Mouse (Mus musculus): ENCODE results near the gene Olfr502. TPM values are rescaled to one million over a fixed set of nuclear protein-coding genes. Genes with fewer than 3 reads are reported as not detected.
"Not testable (repeated sequence)": the region's sequence is repeated elsewhere in the genome, so short reads cannot be mapped to it uniquely, and the experiment has no call there.

The Olfr502 gene
- polyA plus RNA-seq (2015; fragmentation: Nextera tagmentation; extraction: Ambion mirVana): not detected in 2 replicates

DNA sequence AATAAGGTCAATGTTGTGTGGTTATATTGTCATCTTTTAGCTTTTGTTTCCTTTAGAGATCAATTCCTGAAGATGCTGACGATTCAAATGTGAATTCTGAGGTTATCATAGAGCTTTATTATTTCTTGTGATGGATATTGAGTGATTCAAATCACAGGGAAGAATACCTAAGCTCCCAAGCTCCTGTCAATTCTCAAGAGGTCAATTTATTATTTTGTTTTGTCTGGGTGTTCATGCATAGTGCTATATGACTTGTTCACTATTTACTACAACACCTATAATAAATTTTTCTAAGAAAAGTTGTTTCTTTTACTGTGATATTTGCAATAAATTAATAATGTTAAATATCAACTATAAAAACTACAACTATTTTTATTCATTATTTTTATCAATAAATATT is at the start of gene Olfr502:
Gene Olfr502, minus strand, starts transcription at position 101 of the 400 bp plus-strand sequence.
- no peak for ATAC-seq
- H3K27me3 ChIP-seq: no peaks in the 10 kb centered on the region
- no peaks in the 10 kb centered on the region for H3K4me1 ChIP-seq
- H3K36me3 ChIP-seq (ENCODE audit: poor library complexity, severe bottlenecking): no peaks in the 10 kb centered on the region
- no peaks in the 10 kb centered on the region; the same call in 1 of the 2 replicates for H3K9me3 ChIP-seq (replicated peaks)
- no peak within 1 kb of the TSS for H3K4me3 ChIP-seq
- no peak within 1 kb of the TSS for H3K4me2 ChIP-seq
- WGBS: 88% methylated on average over 1 of the region's 1 CpGs
- no peak within 1 kb of the TSS for H3K27ac ChIP-seq
- H3K9ac ChIP-seq: no peak within 1 kb of the TSS

DNA sequence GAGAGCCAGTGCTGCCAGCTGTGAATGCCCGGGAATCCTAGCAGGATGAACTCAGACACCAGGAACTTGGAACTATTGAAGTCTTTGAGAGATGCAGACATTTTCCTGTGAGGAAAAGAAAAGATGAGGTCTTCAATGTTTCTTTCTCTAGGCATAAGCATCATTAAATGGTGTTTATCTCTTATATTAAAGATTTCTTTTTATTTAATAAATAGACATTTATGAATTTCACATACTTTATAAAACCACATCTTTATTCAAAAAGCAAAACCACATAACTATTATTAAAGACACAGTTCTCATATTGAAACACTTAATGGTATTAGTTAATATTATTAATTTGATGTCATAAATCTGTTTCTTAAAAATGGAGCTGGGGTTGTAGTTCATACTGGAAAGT is 40.8 kb upstream of the Olfr502 start, which contains the start of gene Olfr504:
Gene Olfr504, minus strand, starts transcription at position 101 of the 400 bp plus-strand sequence.
- Histone ChIP-seq H3K27me3 (no peaks in the 10 kb centered on the region), H3K9ac (no peak within 1 kb of the TSS), H3K4me1 (no peaks in the 10 kb centered on the region), H3K9me3 (replicated peaks) (no peaks in the 10 kb centered on the region; the same call in 1 of the 2 replicates), H3K27ac (no peak within 1 kb of the TSS), H3K36me3 (ENCODE audit: poor library complexity, severe bottlenecking) (no peaks in the 10 kb centered on the region), H3K4me2 (no peak within 1 kb of the TSS), H3K4me3 (no peak within 1 kb of the TSS)
- ATAC-seq: no peak
- 89% methylated on average over 1 of the region's 1 CpGs for WGBS

DNA sequence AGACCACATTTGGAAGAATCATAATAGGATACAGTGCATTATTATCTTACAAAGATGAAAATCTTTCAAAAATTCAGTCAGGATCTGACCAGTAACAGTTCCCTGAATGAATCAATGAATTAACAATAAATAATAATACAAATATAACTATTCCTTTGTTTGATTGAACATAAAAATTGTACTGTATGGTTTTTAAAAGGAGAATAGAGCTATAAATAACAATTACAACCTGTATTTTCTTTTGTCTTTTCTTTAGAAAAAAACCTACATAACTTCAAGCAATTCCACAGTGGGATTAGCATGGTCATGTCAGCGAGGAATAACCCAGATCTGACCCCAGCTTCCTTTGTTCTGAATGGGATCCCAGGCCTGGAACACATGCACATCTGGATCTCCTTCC is 19.4 kb upstream of the Olfr502 start, which contains the start of gene Olfr503:
Gene Olfr503, plus strand, starts transcription at position 301 of the 400 bp plus-strand sequence.
- H3K9ac ChIP-seq; H3K27me3 ChIP-seq; H3K4me1 ChIP-seq; ATAC-seq; H3K9me3 ChIP-seq (replicated peaks); H3K27ac ChIP-seq; H3K36me3 ChIP-seq (ENCODE audit: poor library complexity, severe bottlenecking); H3K4me2 ChIP-seq; H3K4me3 ChIP-seq: not testable (repeated sequence)
- 65% methylated on average over 1 of the region's 1 CpGs for WGBS

DNA sequence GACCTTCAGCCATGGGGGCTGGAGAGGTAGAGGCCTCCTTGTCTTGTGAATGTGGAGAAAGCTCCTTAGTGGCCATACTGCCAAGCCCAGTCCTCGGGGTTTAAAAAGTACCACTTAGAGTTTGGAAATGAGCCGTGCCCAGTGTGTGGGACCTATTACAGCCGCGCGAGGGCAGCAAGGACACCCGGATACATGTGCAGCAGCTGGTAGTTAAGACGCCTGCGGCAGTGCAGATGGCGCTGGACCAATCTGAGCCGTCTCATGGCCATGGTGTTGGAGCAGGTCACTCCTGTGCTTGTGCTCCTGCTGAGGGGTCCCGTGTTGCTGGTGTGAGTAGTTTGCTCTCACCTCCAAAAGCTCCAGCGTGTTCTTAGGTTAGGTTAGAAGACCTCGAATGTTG is 17.6 kb upstream of the Olfr502 start:
- 88% methylated on average over 13 of the region's 13 CpGs for WGBS
- Histone ChIP-seq H3K9me3 (replicated peaks) (no peaks in the 10 kb centered on the region), H3K9ac (no peak overlapping the region), H3K4me1 (no peaks in the 10 kb centered on the region), H3K27me3 (no peaks in the 10 kb centered on the region), H3K4me2 (no peak overlapping the region), H3K4me3 (no peak overlapping the region), H3K27ac (no peak overlapping the region), H3K36me3 (ENCODE audit: poor library complexity, severe bottlenecking) (no peaks in the 10 kb centered on the region)
- no peak for ATAC-seq

Other genes starting within 250 kb of the Olfr502 start
- not detected in 2 replicates for gene Olfr490, start 236.1 kb downstream of the Olfr502 start, polyA plus RNA-seq (2015; fragmentation: Nextera tagmentation; extraction: Ambion mirVana)
- not detected in 2 replicates for gene Olfr491, start 211.6 kb downstream of the Olfr502 start, polyA plus RNA-seq (2015; fragmentation: Nextera tagmentation; extraction: Ambion mirVana)
- gene Olfr492, start 201.4 kb downstream of the Olfr502 start, polyA plus RNA-seq (2015; fragmentation: Nextera tagmentation; extraction: Ambion mirVana): not detected in 2 replicates
- gene Olfr493, start 178.1 kb downstream of the Olfr502 start, polyA plus RNA-seq (2015; fragmentation: Nextera tagmentation; extraction: Ambion mirVana): not detected in 2 replicates
- not detected in 2 replicates for gene Olfr494, start 159.7 kb downstream of the Olfr502 start, polyA plus RNA-seq (2015; fragmentation: Nextera tagmentation; extraction: Ambion mirVana)
- not detected in 2 replicates for gene Olfr495, start 131.9 kb downstream of the Olfr502 start, polyA plus RNA-seq (2015; fragmentation: Nextera tagmentation; extraction: Ambion mirVana)
- not detected in 2 replicates for gene Olfr497, start 104.6 kb downstream of the Olfr502 start, polyA plus RNA-seq (2015; fragmentation: Nextera tagmentation; extraction: Ambion mirVana)
- not detected in 2 replicates for gene Olfr498, start 59.7 kb downstream of the Olfr502 start, polyA plus RNA-seq (2015; fragmentation: Nextera tagmentation; extraction: Ambion mirVana)
- not detected in 2 replicates for gene Olfr503, start 19.5 kb upstream of the Olfr502 start, polyA plus RNA-seq (2015; fragmentation: Nextera tagmentation; extraction: Ambion mirVana)
- not detected in 2 replicates for gene Olfr504, start 40.7 kb upstream of the Olfr502 start, polyA plus RNA-seq (2015; fragmentation: Nextera tagmentation; extraction: Ambion mirVana)
- not detected in 2 replicates for gene Olfr506, start 85.7 kb upstream of the Olfr502 start, polyA plus RNA-seq (2015; fragmentation: Nextera tagmentation; extraction: Ambion mirVana)
- not detected in 2 replicates for gene Olfr507, start 96.7 kb upstream of the Olfr502 start, polyA plus RNA-seq (2015; fragmentation: Nextera tagmentation; extraction: Ambion mirVana)
- gene Olfr508, start 104.9 kb upstream of the Olfr502 start, polyA plus RNA-seq (2015; fragmentation: Nextera tagmentation; extraction: Ambion mirVana): not detected in 2 replicates
- not detected in 2 replicates for gene Olfr509, start 126.8 kb upstream of the Olfr502 start, polyA plus RNA-seq (2015; fragmentation: Nextera tagmentation; extraction: Ambion mirVana)
- gene Olfr510, start 141.4 kb upstream of the Olfr502 start, polyA plus RNA-seq (2015; fragmentation: Nextera tagmentation; extraction: Ambion mirVana): not detected in 2 replicates
- not detected in 2 replicates for gene Olfr512, start 188.3 kb upstream of the Olfr502 start, polyA plus RNA-seq (2015; fragmentation: Nextera tagmentation; extraction: Ambion mirVana)
- not detected in 2 replicates for gene Olfr513, start 225.9 kb upstream of the Olfr502 start, polyA plus RNA-seq (2015; fragmentation: Nextera tagmentation; extraction: Ambion mirVana)